Mouse (Mus musculus) adrenal gland, postnatal 4 days (tissue): ENCODE data around the gene Hs6st3. TPM values are rescaled to one million over a fixed set of nuclear protein-coding genes. Genes with fewer than 3 reads are reported as not detected.

ENCODE experiments used
- DNase-seq, 2 experiments: peaks; one replicate each; pipeline ENCODE4 v3.0.0; 2021 to 2022; ENCODE audit warnings: low spot score in 2 of 2, mixed read lengths in 2 of 2
- total RNA-seq, 2 experiments: library from RNA; stranded (reverse); gene quantifications; 2 replicates each; pipeline ENCODE4 v1.2.3; 2021

The Hs6st3 gene
- total RNA-seq, 2 experiments from 2014 or later, result 3.2 to 3.3 TPM

GRCm38 (mm10) chr14:119873617-119874016 lies 735.5 kb downstream of the Hs6st3 start:
- DNase-seq, result no peak

- no peak for DNase-seq
Measured at GRCm38 (mm10) chr14:119892922-119893321, 754.8 kb downstream of the Hs6st3 start.

- DNase-seq, result no peak
Measured at GRCm38 (mm10) chr14:119895097-119895496, 757.0 kb downstream of the Hs6st3 start.

GRCm38 (mm10) chr14:119895765-119896465 lies 757.8 kb downstream of the Hs6st3 start:
- no peak for DNase-seq

- no peak for DNase-seq
Measured at GRCm38 (mm10) chr14:119902486-119902885, 764.3 kb downstream of the Hs6st3 start.

- DNase-seq, result no peak
Measured at GRCm38 (mm10) chr14:119908032-119908675, 770.0 kb downstream of the Hs6st3 start.

- no peak for DNase-seq
Measured at GRCm38 (mm10) chr14:119914508-119914907, 776.4 kb downstream of the Hs6st3 start.

GRCm38 (mm10) chr14:119918281-119919034 lies 780.3 kb downstream of the Hs6st3 start:
- DNase-seq, result no peak

- DNase-seq, result no peak
Measured at GRCm38 (mm10) chr14:119919177-119919576, 781.0 kb downstream of the Hs6st3 start.

Other genes starting within 250 kb of the Hs6st3 start
- gene Dzip1, start 212.9 kb upstream of the Hs6st3 start, total RNA-seq, result 10 to 100 TPM; 31.1 to 32.0 TPM
- 10 to 100 TPM; 49.6 to 52.1 TPM for gene Dnajc3, start 200.4 kb upstream of the Hs6st3 start, total RNA-seq
- gene Uggt2, start 38.9 kb upstream of the Hs6st3 start, total RNA-seq, result 10 to 100 TPM; 17.2 to 18.8 TPM